Mouse (Mus musculus): ENCODE results near the gene Taf11.

The Taf11 gene

DNA sequence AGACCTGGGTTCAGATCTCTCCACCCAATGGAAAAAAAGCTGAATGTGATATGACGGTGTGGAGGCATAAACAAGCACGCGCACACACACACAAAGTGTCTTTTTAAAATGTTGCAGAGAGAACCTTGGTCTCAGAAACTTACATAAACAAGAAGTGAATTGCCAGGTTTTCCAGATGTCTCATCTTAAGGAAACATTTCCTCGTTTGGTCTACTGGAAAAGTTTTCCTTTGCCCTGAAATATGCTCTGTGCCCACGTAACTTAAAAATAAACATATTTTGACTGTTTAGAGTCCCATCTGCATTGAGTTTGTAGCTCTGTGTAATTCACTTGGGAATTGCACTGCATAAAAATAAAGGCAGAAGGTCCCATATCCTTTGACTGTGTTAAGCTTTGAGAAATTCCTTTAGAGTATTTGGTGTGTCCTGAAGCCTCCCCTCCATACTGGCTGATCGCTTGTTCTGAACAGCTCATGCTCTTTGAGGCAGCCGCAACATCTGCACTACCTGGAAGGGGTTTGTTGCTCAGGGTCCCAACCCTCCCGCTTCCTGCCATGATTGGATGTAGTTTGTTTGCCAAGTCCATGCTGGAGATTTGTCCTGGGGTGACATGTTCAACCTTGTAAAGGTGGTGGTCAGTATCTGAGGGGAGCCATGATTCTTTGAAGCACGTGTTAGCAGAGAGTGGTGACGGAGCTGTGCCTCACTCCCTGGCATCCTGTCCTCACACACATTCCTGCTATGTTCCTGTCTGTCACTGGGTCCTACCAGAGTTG, 24.7 kb upstream of the Taf11 start:
- TF ChIP-seq GATA4 (IDR thresholded peaks at IDR 0.05; ENCODE audit: insufficient replicate concordance, low read length): no peak

- TF ChIP-seq GATA4 (IDR thresholded peaks at IDR 0.05; ENCODE audit: insufficient replicate concordance, low read length): no peak
Observed at GRCm38 (mm10) chr17:27931826-27932225, 22.2 kb upstream of the Taf11 start.

DNA sequence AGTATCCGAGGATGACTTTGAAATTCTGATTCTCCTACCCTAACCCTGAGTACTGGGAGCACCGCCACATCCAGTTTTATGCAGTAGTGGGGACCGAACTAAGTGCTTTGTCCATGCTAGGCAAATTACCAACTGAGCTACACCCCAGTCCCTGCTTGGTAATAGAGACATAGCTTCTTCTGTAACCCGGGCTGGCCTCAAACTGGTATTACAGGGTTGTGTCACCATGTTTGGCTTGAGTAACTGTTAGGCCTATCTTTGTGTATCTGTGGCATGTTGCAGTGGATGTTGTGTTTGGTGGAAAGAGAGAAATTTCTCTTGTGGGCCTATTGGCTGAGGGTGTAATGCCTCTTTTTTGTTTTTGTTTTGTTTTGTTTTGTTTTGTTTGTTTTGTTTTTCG, 20.6 kb upstream of the Taf11 start:
- no peak for TF ChIP-seq GATA4 (IDR thresholded peaks at IDR 0.05; ENCODE audit: insufficient replicate concordance, low read length)

GRCm38 (mm10) chr17:27925504-27925903, 15.9 kb upstream of the Taf11 start:
- no peak for TF ChIP-seq GATA4 (IDR thresholded peaks at IDR 0.05; ENCODE audit: insufficient replicate concordance, low read length)

GRCm38 (mm10) chr17:27925054-27925453, 15.4 kb upstream of the Taf11 start:
- no peak for TF ChIP-seq GATA4 (IDR thresholded peaks at IDR 0.05; ENCODE audit: insufficient replicate concordance, low read length)

- TF ChIP-seq GATA4 (IDR thresholded peaks at IDR 0.05; ENCODE audit: insufficient replicate concordance, low read length): no peak
Observed at GRCm38 (mm10) chr17:27922174-27922712, 12.6 kb upstream of the Taf11 start.

DNA sequence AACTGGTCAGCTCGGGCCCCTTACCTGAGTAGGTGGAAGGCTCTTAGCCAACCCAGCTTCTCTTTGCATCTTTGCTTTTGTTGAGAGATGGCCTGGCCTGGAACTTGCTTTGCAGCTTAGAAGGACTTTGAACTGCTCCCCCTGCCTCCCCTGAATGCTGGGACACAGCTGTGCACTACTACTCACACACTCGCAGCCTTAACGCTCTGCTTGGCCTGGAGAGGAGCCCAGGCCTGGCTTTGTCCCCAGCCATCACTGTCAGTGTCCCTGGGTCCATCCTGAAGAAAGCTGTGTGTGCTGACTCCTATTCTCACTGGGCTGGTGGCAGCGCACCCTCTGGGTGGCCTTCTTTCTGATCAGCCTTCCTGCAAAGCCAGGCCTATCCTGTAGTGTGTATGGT, 11.0 kb upstream of the Taf11 start:
- TF ChIP-seq GATA4 (IDR thresholded peaks at IDR 0.05; ENCODE audit: insufficient replicate concordance, low read length): no peak

DNA sequence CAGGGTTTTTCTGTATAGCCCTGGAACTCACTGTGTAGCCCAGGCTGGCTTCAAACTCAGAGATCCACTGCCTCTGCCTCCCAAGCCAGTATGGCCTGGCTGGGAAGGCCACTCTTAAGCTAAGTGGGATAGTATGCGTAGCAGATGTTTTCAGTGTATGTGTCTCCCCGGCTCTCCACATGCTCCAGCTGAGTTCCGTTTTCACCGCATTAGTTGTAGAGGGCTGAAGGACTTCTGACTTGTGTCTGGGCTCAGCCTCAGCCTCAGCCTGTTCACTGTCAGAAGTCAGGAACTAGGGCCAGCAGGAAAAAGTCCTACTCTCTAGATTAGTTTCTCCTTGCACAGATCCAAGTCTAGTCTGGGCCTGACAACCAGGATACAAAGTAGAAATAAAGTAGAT, 6.7 kb upstream of the Taf11 start:
- no peak for TF ChIP-seq GATA4 (IDR thresholded peaks at IDR 0.05; ENCODE audit: insufficient replicate concordance, low read length)

- no peak for TF ChIP-seq GATA4 (IDR thresholded peaks at IDR 0.05; ENCODE audit: insufficient replicate concordance, low read length)
Observed at GRCm38 (mm10) chr17:27914742-27915141, 5.1 kb upstream of the Taf11 start.

DNA sequence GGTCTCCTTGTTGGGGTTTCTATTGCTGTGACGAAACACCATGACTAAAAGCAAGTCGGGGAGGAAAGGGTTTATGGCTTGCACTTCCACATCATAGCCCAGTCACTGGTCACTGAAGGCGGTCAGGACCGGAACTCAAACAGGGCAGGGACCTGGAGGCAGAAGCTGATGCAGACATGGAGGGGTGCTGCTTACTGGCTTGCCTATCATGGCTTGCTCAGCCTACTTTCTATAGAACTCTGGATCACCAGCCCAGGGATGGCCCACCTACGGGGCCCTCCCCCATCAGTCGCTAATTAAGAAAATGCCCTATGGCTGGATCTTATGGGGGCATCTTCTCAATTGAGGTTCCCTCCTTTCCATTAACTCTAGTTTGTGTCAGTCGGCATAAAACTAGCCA, 1.7 kb upstream of the Taf11 start:
- no peak for TF ChIP-seq GATA4 (IDR thresholded peaks at IDR 0.05; ENCODE audit: insufficient replicate concordance, low read length)

GRCm38 (mm10) chr17:27908888-27909621, 589 bp downstream of the Taf11 start, which contains the start of gene Anks1:
Gene Anks1, plus strand, starts transcription at chr17:27909306.
- TF ChIP-seq GATA4 (IDR thresholded peaks at IDR 0.05; ENCODE audit: insufficient replicate concordance, low read length): no peak

DNA sequence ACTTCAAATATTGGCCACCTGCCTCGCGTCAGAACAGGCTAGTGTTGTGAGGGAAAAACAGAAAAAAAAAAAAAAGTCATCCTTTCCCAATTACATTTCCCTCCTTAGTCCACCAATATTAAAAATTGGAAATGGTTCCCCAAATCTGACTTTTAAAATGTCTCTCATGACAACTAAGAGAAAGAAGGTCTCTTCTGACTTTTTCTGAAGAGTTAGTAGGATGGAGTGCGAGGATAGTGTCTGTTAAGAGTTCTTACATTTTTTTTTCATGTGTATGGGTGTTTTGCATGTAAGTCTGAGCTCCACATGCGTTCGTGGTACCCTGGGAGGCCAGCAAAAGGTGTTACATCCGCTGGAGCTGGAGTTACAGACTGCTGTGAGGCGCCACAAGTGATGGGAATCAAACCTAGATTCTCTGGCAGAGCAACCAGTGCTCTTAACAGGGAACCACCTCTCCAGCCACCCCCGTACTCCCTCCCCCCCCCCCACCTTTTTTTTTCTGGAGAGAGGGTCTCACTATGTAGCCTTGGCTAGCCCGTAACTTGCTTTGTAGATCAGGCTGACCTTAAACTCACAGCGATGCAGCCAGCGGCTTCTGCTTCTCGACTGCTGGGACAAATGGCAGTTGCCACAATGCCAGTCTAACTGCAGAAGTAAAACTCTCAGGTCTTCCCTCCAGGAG, 1.3 kb downstream of the Taf11 start:
- TF ChIP-seq GATA4 (IDR thresholded peaks at IDR 0.05; ENCODE audit: insufficient replicate concordance, low read length): no peak

DNA sequence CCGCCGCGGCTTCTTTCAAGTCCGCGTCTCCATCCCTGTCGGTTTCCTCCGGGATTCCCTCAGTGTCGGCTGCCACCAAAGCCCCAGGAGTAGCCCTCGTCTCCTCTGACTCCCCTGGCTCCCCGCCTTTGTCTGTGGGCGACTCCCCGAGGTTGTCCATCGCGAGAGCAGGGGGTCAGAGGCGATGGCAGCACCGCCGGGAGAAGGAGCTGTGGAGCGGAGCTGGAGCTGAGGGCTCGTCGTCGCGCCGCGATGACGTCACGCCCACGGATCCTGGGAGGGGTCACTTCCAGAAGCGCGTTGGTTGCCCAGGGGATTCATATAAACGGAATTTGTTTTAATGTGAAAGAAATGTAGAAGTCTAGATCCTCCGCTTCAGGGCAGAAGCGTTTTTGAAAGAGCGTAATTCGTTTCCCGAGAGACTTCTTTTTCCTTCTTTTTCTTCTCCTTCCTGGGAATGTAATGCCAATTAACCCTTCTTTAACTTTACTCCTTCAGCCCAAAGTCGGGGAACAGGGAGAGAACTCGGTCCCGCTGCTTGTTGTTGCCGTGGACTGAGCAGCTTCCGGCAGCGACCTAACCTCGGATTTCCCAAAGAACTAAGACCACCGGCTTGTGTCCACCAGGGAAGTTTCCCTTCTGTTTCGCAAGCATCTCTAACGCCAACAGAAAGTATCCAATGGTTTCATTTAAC, 2.0 kb downstream of the Taf11 start:
- TF ChIP-seq GATA4 (IDR thresholded peaks at IDR 0.05; ENCODE audit: insufficient replicate concordance, low read length): no peak; the same call in 1 of the 2 replicates

DNA sequence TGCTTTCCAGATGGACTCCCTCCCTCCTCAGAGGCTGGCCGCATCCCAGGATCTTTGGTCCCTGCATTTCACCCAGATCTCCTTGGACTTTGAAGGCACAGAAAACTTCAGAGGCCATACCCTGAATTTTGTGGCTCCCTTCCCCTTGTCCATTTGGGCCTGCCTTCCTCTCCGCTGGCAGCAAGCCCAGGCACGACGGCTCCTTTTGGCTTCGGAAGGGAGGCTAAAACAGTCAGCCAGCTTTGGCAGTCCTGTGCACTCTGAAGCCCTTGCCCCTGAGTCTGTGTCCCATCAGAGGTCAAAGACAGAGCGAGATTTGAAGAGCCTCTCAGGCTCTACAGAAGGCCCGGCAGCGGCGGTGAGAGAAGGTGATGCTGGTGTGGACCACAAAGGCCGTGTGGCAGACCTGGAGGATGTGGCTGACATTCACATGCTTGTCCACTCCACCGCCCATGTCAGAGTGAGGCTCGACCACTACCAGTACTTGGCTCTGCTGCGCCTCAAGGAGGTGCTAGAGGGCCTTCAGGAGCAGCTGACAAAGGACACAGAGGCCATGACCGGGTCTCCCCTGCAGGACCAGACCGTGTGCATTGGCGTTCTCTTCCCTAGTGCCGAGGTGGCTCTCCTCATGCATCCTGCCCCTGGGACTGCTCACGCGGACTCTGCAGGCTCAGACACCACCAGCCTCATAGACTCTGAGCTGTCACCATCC, 23.0 kb downstream of the Taf11 start:
- TF ChIP-seq GATA4 (IDR thresholded peaks at IDR 0.05; ENCODE audit: insufficient replicate concordance, low read length): no peak

Data from liver, adult (tissue).